ENCODE assay signal across 25 mouse cellular contexts in the genomic region with DNA sequence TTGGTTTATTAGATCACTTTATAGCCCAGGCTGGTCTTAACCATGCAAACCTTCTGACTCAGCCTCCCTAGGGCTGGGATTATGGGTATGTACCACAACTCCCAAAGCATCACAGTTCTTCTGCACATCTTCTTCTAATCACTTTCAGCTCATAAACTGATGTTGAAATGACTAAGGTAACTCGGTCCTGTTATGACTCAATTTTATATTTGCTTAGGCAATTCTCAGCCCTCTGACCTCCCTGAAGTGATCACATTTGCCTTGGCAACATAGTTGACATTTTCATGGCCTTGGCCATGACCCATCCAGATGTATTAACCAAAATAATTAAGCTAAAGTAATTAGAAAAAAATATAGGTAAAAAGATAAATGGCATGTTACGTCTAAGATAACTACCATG. TPM values are rescaled to one million over a fixed set of nuclear protein-coding genes. Genes with fewer than 3 reads are reported as not detected.
"Had no signal": no experiment of that assay in that cellular context is flagged by ENCODE, and none has a peak within 500 bp of the region (broad histone marks: within the 10 kb centered on the region; RNA-seq: fewer than 3 reads in every experiment).

No protein-coding gene starts in this region.

- H3K4me2 ChIP-seq: kidney, embryonic 15.5 days; liver, embryonic 11.5 days; liver, embryonic 15.5 days; lung, embryonic 15.5 days; midbrain, embryonic 13.5 days; neural tube, embryonic 13.5 days; stomach, embryonic 15.5 days had no signal

- H3K9ac ChIP-seq: kidney, embryonic 15.5 days; liver, embryonic 15.5 days; lung, embryonic 15.5 days; midbrain, embryonic 13.5 days; neural tube, embryonic 13.5 days; stomach, embryonic 15.5 days had no signal

- H3K4me1 ChIP-seq: kidney, embryonic 15.5 days; liver, embryonic 15.5 days; lung, embryonic 15.5 days; megakaryocyte, embryonic 14.5 days; midbrain, embryonic 10.5 days; midbrain, embryonic 13.5 days; neural tube, embryonic 13.5 days; stomach, embryonic 15.5 days had no signal

- H3K36me3 ChIP-seq: liver, embryonic 15.5 days; stomach, embryonic 15.5 days had no signal

- H3K4me3 ChIP-seq: kidney, embryonic 15.5 days; left cerebral cortex, adult 2 months; liver, embryonic 15.5 days; lung, embryonic 15.5 days; megakaryocyte, embryonic 14.5 days; midbrain, embryonic 10.5 days; midbrain, embryonic 13.5 days; myocyte; neural tube, embryonic 13.5 days; stomach, embryonic 15.5 days had no signal

- DNase-seq: kidney, postnatal 10 days; kidney, postnatal 36 days; layer of hippocampus, postnatal 36 days; lung, adult 18-20 months; lung, postnatal 10 days; lung, postnatal 36 days; retina, postnatal 1 day; right cerebral cortex, postnatal 25 days; spleen, adult 18-20 months; thymus, adult 18-20 months; thymus, postnatal 36 days had no signal

- H3K27ac ChIP-seq: kidney, embryonic 15.5 days; left cerebral cortex, adult 2 months; liver, embryonic 15.5 days; lung, embryonic 15.5 days; midbrain, embryonic 10.5 days; midbrain, embryonic 13.5 days; neural tube, embryonic 13.5 days; stomach, embryonic 15.5 days had no signal

- H3K27me3 ChIP-seq: kidney, embryonic 15.5 days; liver, embryonic 15.5 days; lung, embryonic 15.5 days; megakaryocyte, embryonic 14.5 days; midbrain, embryonic 13.5 days; neural tube, embryonic 13.5 days; stomach, embryonic 15.5 days had no signal

- ATAC-seq: midbrain, embryonic 13.5 days; midbrain, embryonic 16.5 days had no signal

- H3K9me3 ChIP-seq: kidney, embryonic 15.5 days; liver, embryonic 15.5 days; lung, embryonic 15.5 days; midbrain, embryonic 10.5 days; neural tube, embryonic 13.5 days; stomach, embryonic 15.5 days had no signal

RNA-seq across cellular contexts. Expression of gene Fam189a2, which starts 59.5 kb away (rescaled TPM):
- total RNA-seq: monocyte, adult 5-6 weeks; neutrophil, adult 5-6 weeks had no signal
